Mouse (Mus musculus): Measurements from ENCODE around the gene Fgfr2. TPM values are rescaled to one million over a fixed set of nuclear protein-coding genes. Genes with fewer than 3 reads are reported as not detected.

Fgfr2 gene
- total and polyA plus RNA-seq, 2 experiments from 2014 or later = 17.1 to 47.6 TPM

GRCm38 (mm10) chr7:132565831-132566230 is 557.3 kb downstream of the Fgfr2 start:
- 15% methylated on average over 1 of the region's 1 CpGs for WGBS
- DNase-seq (no peak), ATAC-seq (no peak)
- Histone ChIP-seq H3K4me2 (ENCODE audit: low read depth) (no peak overlapping the region), H3K4me3 (ENCODE audit: low read depth, low read length) (no peak overlapping the region), H3K36me3 (ENCODE audit: insufficient read depth) (peaks cover 42% of the 10 kb centered on the region), H3K9me3 (ENCODE audit: low read length) (no peaks in the 10 kb centered on the region), H3K9ac (no peak overlapping the region), H3K27me3 (ENCODE audit: insufficient read depth, low read length) (no peaks in the 10 kb centered on the region), H3K4me1 (ENCODE audit: insufficient read depth) (no peaks in the 10 kb centered on the region), H3K27ac (ENCODE audit: low read depth, low read length) (no peak overlapping the region)
- no peak for TF ChIP-seq CTCF (IDR thresholded peaks at IDR 0.05; ENCODE audit: low read depth)

DNA sequence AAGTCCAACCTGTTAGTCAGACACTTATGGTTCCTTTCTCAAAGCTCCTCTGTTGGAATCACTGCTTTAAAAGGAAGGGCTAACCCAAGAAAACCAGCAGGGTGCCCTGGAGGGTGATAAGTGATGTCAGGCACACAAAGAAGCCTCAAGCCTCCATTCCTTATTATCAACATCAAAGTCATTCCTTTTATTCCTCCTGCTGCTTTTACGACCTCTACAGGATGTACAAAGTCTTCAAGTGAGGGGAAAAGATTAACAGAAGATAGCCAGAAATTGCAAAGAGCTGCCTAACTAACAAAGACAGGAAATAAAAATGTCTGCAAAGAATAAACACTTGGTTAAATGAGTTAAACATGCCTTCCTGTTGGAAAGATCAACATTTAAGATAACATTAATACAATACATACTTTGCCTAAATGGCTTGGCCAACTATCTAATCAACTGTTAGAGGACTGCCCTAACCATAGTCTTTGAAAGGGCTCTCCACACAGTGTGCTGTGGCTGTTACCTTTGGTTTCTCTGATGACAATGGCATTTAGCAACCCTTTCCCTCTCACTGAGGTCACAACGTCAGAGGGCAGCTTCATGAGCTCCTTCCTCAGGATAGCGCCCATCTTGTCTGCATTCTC is 563.9 kb downstream of the Fgfr2 start:
- H3K4me2 ChIP-seq (ENCODE audit: low read depth) = no peak overlapping the region
- peaks cover 59% of the 10 kb centered on the region for H3K36me3 ChIP-seq (ENCODE audit: insufficient read depth)
- WGBS = 73% methylated on average over 3 of the region's 3 CpGs
- H3K27ac ChIP-seq (ENCODE audit: low read depth, low read length) = no peak overlapping the region
- H3K4me1 ChIP-seq (ENCODE audit: insufficient read depth) = no peaks in the 10 kb centered on the region
- no peaks in the 10 kb centered on the region for H3K27me3 ChIP-seq (ENCODE audit: insufficient read depth, low read length)
- H3K9ac ChIP-seq = no peak overlapping the region
- no peaks in the 10 kb centered on the region for H3K9me3 ChIP-seq (ENCODE audit: low read length)
- H3K4me3 ChIP-seq (ENCODE audit: low read depth, low read length) = no peak overlapping the region
- DNase-seq (no peak), ATAC-seq (no peak)
- no peak for TF ChIP-seq CTCF (IDR thresholded peaks at IDR 0.05; ENCODE audit: low read depth)

- Histone ChIP-seq H3K4me1 (ENCODE audit: insufficient read depth) (no peaks in the 10 kb centered on the region), H3K27me3 (ENCODE audit: insufficient read depth, low read length) (no peaks in the 10 kb centered on the region), H3K9me3 (ENCODE audit: low read length) (no peaks in the 10 kb centered on the region), H3K4me3 (ENCODE audit: low read depth, low read length) (no peak overlapping the region), H3K27ac (ENCODE audit: low read depth, low read length) (no peak overlapping the region), H3K4me2 (ENCODE audit: low read depth) (no peak overlapping the region), H3K36me3 (ENCODE audit: insufficient read depth) (peaks cover 51% of the 10 kb centered on the region), H3K9ac (no peak overlapping the region)
- no peak for ATAC-seq
- TF ChIP-seq CTCF (IDR thresholded peaks at IDR 0.05; ENCODE audit: low read depth) = no peak
- WGBS = 75% methylated on average over 7 of the region's 7 CpGs
- DNase-seq = no peak
These were observed 564.9 kb downstream of the Fgfr2 start for GRCm38 (mm10) chr7:132558141-132558736.

DNA sequence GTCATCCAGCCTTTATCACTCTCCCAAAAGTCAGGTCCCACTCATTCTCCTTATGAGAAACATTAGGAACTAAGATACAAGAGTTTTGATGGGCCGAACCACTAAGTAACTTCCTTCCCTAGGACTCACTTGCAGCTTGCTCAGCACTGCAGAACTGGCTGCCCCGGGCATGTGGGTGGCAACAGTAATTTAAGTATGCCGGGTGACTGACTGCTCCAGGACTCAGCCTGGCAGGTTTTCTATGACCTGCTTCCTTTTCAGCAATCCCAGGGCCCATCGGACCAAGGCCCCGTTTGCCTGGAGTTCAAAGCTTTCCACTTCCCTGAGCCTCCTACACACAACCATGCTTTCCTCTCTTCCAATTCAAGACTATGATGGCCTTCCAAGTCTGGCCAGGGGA is 566.6 kb downstream of the Fgfr2 start:
- TF ChIP-seq CTCF (IDR thresholded peaks at IDR 0.05; ENCODE audit: low read depth) = no peak

GRCm38 (mm10) chr7:132555911-132556310 is 567.2 kb downstream of the Fgfr2 start:
- no peak for TF ChIP-seq CTCF (IDR thresholded peaks at IDR 0.05; ENCODE audit: low read depth)
- 34% methylated on average over 4 of the region's 4 CpGs for WGBS
- no peak for ATAC-seq
- Histone ChIP-seq H3K27ac (ENCODE audit: low read depth, low read length) (no peak overlapping the region), H3K4me2 (ENCODE audit: low read depth) (no peak overlapping the region), H3K27me3 (ENCODE audit: insufficient read depth, low read length) (no peaks in the 10 kb centered on the region), H3K36me3 (ENCODE audit: insufficient read depth) (peaks cover 32% of the 10 kb centered on the region), H3K9me3 (ENCODE audit: low read length) (no peaks in the 10 kb centered on the region), H3K4me1 (ENCODE audit: insufficient read depth) (0 out of 2 replicates have a peak, but pooled peaks cover 3% of the 10 kb centered on the region), H3K4me3 (ENCODE audit: low read depth, low read length) (no peak overlapping the region), H3K9ac (no peak overlapping the region)
- no peak for DNase-seq

More for the DNA sequence above, 566.6 kb downstream of the Fgfr2 start:
- H3K4me2 ChIP-seq (ENCODE audit: low read depth) = no peak overlapping the region
- H3K9ac ChIP-seq = no peak overlapping the region
- no peak overlapping the region for H3K27ac ChIP-seq (ENCODE audit: low read depth, low read length)
- WGBS = 93% methylated on average over 5 of the region's 5 CpGs
- H3K4me3 ChIP-seq (ENCODE audit: low read depth, low read length) = no peak overlapping the region
- peaks cover 38% of the 10 kb centered on the region for H3K36me3 ChIP-seq (ENCODE audit: insufficient read depth)
- ATAC-seq (no peak), DNase-seq (no peak)
- H3K9me3 ChIP-seq (ENCODE audit: low read length) = no peaks in the 10 kb centered on the region
- H3K27me3 ChIP-seq (ENCODE audit: insufficient read depth, low read length) = no peaks in the 10 kb centered on the region
- no peaks in the 10 kb centered on the region for H3K4me1 ChIP-seq (ENCODE audit: insufficient read depth)

DNA sequence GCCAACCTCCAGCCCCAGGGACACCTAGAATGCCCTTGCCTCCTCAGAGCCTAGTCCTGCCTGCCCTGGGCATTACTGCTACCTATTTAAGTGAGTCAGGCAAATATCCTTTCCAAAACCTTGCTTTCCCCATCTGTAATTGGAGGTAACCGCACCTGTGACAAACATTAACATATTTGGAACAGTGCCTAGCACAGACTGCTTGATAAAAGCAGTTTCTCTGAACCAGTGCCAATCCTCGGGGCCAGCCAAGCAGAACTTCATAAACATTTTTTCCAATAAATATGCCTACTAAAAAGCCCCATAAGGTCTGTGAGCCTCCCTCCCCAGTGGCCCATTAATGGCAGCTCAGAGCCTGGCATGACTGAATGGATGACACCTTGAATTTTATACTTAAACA is 569.1 kb downstream of the Fgfr2 start:
- 30% methylated on average over 2 of the region's 2 CpGs for WGBS
- no peaks in the 10 kb centered on the region for H3K27me3 ChIP-seq (ENCODE audit: insufficient read depth, low read length)
- no peak overlapping the region for H3K4me2 ChIP-seq (ENCODE audit: low read depth)
- no peak overlapping the region for H3K9ac ChIP-seq
- peaks cover 14% of the 10 kb centered on the region for H3K36me3 ChIP-seq (ENCODE audit: insufficient read depth)
- H3K4me1 ChIP-seq (ENCODE audit: insufficient read depth) = 0 out of 2 replicates have a peak, but pooled peaks cover 3% of the 10 kb centered on the region
- H3K9me3 ChIP-seq (ENCODE audit: low read length) = no peaks in the 10 kb centered on the region
- no peak overlapping the region for H3K27ac ChIP-seq (ENCODE audit: low read depth, low read length)
- DNase-seq = no peak
- no peak for TF ChIP-seq CTCF (IDR thresholded peaks at IDR 0.05; ENCODE audit: low read depth)
- ATAC-seq = no peak
- no peak overlapping the region for H3K4me3 ChIP-seq (ENCODE audit: low read depth, low read length)

- WGBS = 2% methylated on average over 27 of the region's 27 CpGs
- no peaks in the 10 kb centered on the region for H3K9me3 ChIP-seq (ENCODE audit: low read length)
- no peaks in the 10 kb centered on the region for H3K27me3 ChIP-seq (ENCODE audit: insufficient read depth, low read length)
- peak; percentile 98 for ATAC-seq
- H3K27ac ChIP-seq (ENCODE audit: low read depth, low read length) = no peak overlapping the region
- H3K4me3 ChIP-seq (ENCODE audit: low read depth, low read length) = peak overlapping the region; percentile 45
- peak overlapping the region; percentile 28 for H3K9ac ChIP-seq
- H3K4me2 ChIP-seq (ENCODE audit: low read depth) = peak overlapping the region; percentile 91
- TF ChIP-seq CTCF (IDR thresholded peaks at IDR 0.05; ENCODE audit: low read depth) = peak; percentile 97
- H3K4me1 ChIP-seq (ENCODE audit: insufficient read depth) = 0 out of 2 replicates have a peak, but pooled peaks cover 3% of the 10 kb centered on the region
- no peaks in the 10 kb centered on the region for H3K36me3 ChIP-seq (ENCODE audit: insufficient read depth)
- DNase-seq = peak; percentile 97
These were observed 571.6 kb downstream of the Fgfr2 start for GRCm38 (mm10) chr7:132551351-132552126.

Data from forebrain, postnatal 0 days (tissue).